Mouse (Mus musculus): ENCODE data around the gene Adcy3.

Gene Adcy3

DNA sequence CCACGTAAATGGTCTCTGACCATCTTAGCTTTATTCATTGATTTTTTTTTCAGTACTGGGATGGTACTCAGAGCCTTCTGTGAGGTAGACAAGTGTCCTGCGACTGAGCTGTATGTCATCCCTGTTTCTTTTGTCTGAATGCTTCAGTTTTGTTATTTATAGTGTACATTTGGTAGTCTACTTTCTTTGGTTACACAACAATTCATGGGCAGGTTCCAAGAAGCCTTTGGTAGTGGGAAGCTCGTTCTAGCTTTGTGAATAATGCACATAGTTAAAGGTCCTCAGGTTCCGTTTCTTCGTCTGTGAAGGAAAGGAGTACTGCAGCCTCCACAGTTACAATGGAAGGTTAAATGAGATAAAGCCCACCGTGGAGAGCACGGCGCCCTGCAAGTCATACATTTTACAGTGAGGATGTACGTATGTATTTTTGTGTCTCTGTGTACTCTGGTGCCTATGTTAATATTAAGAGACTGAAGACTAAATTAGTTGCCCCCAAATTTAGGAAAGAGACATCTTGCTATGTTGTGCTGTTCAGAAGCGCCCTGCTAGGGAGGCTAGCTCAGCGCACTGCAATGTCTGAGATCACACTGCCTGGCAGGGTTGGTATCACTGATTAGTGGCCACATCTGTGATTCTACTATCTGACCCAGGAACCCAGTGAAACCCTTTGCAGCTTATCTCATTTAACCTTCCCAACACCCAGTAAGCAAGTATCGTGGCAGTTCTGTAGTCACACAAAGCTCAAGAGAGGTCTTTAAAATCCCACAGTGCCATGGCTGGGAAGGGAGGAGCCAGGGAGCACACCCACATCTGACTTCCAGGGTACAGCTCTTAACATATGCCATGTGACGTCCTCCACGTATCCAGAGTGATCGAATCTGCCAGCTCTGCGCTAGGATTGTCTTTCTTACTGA is 120.1 kb downstream of the Adcy3 start:
- no peak for DNase-seq
